Mouse (Mus musculus) hindbrain, embryonic 15.5 days (tissue): ENCODE results near the gene Ptger2. TPM values are rescaled to one million over a fixed set of nuclear protein-coding genes. Genes with fewer than 3 reads are reported as not detected.

Experiments used
- ATAC-seq: fragments of 200-750 bp; cut with Nextera tagmentation; 2 replicates; pipeline ENCODE4 v1.8.0; 2017; ENCODE audit warnings: low read depth, moderate number of reproducible peaks, moderate TSS enrichment; ENCODE audit not compliant: low FRiP score
- H3K27ac ChIP-seq: fragments of 300-500 bp; sonication (generic); replicated peaks from 2 replicates; pipeline ENCODE4 v1.5.1; 2015; ENCODE audit warnings: mild to moderate bottlenecking, inconsistent platforms
- H3K27me3 ChIP-seq: fragments of 300-500 bp; sonication (generic); 2 replicates; pipeline ENCODE4 v1.6.1; 2015; ENCODE audit warnings: control low read depth, inconsistent platforms
- H3K36me3 ChIP-seq: fragments of 300-500 bp; sonication (generic); 2 replicates; pipeline ENCODE4 v1.6.1; 2015; ENCODE audit warnings: control low read depth, inconsistent platforms
- H3K4me1 ChIP-seq: fragments of 300-500 bp; sonication (generic); replicated peaks from 2 replicates; pipeline ENCODE4 v1.6.1; 2015; ENCODE audit warnings: control low read depth, inconsistent platforms
- H3K4me2 ChIP-seq: fragments of 300-500 bp; sonication (generic); 2 replicates; pipeline ENCODE4 v1.6.1; 2015; ENCODE audit warnings: moderate library complexity, mild to moderate bottlenecking, inconsistent platforms
- H3K4me3 ChIP-seq: fragments of 300-500 bp; sonication (generic); 2 replicates; pipeline ENCODE4 v1.5.1; 2015; ENCODE audit warnings: mild to moderate bottlenecking, inconsistent platforms
- H3K9ac ChIP-seq: fragments of 300-500 bp; sonication (generic); 2 replicates; pipeline ENCODE4 v1.6.1; 2015; ENCODE audit warnings: inconsistent platforms
- H3K9me3 ChIP-seq: fragments of 300-500 bp; sonication (generic); 2 replicates; pipeline ENCODE4 v1.6.1; 2016; ENCODE audit warnings: control low read depth, inconsistent platforms
- WGBS: fragments of 180-500 bp; shearing (Covaris S2); methylation state at CpG from one replicate; pipeline ENCODE4 v1.1.7; 2015; 5-methylcytosine and 5-hydroxymethylcytosine counted together
- polyA plus RNA-seq: library from polyadenylated mRNA; unstranded; fragments of >200 nt; fragmentation: Nextera tagmentation; extraction: Ambion mirVana; gene quantifications from 2 replicates; pipeline ENCODE4 v1.2.1, GENCODE M21; 2015

Gene Ptger2
- polyA plus RNA-seq, 1 experiment from 2014 or later = 1.4 TPM

GRCm38 (mm10) chr14:45005698-45006283 lies 17.8 kb downstream of the Ptger2 start:
- H3K4me1 ChIP-seq = no peaks in the 10 kb centered on the region
- H3K27ac ChIP-seq = no peak overlapping the region
- H3K36me3 ChIP-seq = no peaks in the 10 kb centered on the region
- no peak overlapping the region for H3K4me2 ChIP-seq
- no peak for ATAC-seq
- H3K4me3 ChIP-seq = no peak overlapping the region
- no peak overlapping the region for H3K9ac ChIP-seq
- H3K27me3 ChIP-seq = no peaks in the 10 kb centered on the region
- no peaks in the 10 kb centered on the region for H3K9me3 ChIP-seq
- WGBS = 93% methylated on average over 4 of the region's 4 CpGs

GRCm38 (mm10) chr14:45009242-45009641 lies 21.2 kb downstream of the Ptger2 start:
- Histone ChIP-seq H3K27ac (no peak overlapping the region), H3K9ac (no peak overlapping the region), H3K27me3 (no peaks in the 10 kb centered on the region), H3K9me3 (no peaks in the 10 kb centered on the region), H3K4me2 (no peak overlapping the region), H3K4me1 (no peaks in the 10 kb centered on the region), H3K36me3 (no peaks in the 10 kb centered on the region), H3K4me3 (no peak overlapping the region)
- no peak for ATAC-seq
- WGBS = 96% methylated on average over 1 of the region's 1 CpGs

GRCm38 (mm10) chr14:45011260-45011659 lies 23.3 kb downstream of the Ptger2 start:
- no peaks in the 10 kb centered on the region for H3K36me3 ChIP-seq
- H3K9me3 ChIP-seq = no peaks in the 10 kb centered on the region

GRCm38 (mm10) chr14:45011671-45012070 lies 23.7 kb downstream of the Ptger2 start:
- Histone ChIP-seq H3K9ac (no peak overlapping the region), H3K4me2 (no peak overlapping the region), H3K36me3 (no peaks in the 10 kb centered on the region), H3K27me3 (no peaks in the 10 kb centered on the region), H3K9me3 (no peaks in the 10 kb centered on the region), H3K4me1 (no peaks in the 10 kb centered on the region), H3K4me3 (no peak overlapping the region), H3K27ac (no peak overlapping the region)
- ATAC-seq = no peak
- 93% methylated on average over 6 of the region's 6 CpGs for WGBS

More at GRCm38 (mm10) chr14:45011260-45011659, 23.3 kb downstream of the Ptger2 start:
- no peak overlapping the region for H3K4me2 ChIP-seq
- no peak for ATAC-seq
- no peaks in the 10 kb centered on the region for H3K27me3 ChIP-seq
- no peak overlapping the region for H3K27ac ChIP-seq
- WGBS = 86% methylated on average over 2 of the region's 2 CpGs
- no peak overlapping the region for H3K4me3 ChIP-seq
- H3K9ac ChIP-seq = no peak overlapping the region
- no peaks in the 10 kb centered on the region for H3K4me1 ChIP-seq

GRCm38 (mm10) chr14:45021551-45021950 lies 33.6 kb downstream of the Ptger2 start:
- Histone ChIP-seq H3K27me3 (no peaks in the 10 kb centered on the region), H3K9ac (no peak overlapping the region), H3K27ac (no peak overlapping the region), H3K9me3 (no peaks in the 10 kb centered on the region), H3K36me3 (no peaks in the 10 kb centered on the region), H3K4me3 (no peak overlapping the region), H3K4me1 (no peaks in the 10 kb centered on the region), H3K4me2 (no peak overlapping the region)
- WGBS = 87% methylated on average over 3 of the region's 3 CpGs
- no peak for ATAC-seq

GRCm38 (mm10) chr14:45034293-45034692 lies 46.3 kb downstream of the Ptger2 start:
- Histone ChIP-seq H3K27ac (no peak overlapping the region), H3K4me2 (no peak overlapping the region), H3K4me1 (no peaks in the 10 kb centered on the region), H3K4me3 (no peak overlapping the region), H3K9ac (no peak overlapping the region), H3K9me3 (no peaks in the 10 kb centered on the region), H3K27me3 (no peaks in the 10 kb centered on the region), H3K36me3 (no peaks in the 10 kb centered on the region)
- ATAC-seq = no peak
- 83% methylated on average over 3 of the region's 3 CpGs for WGBS

GRCm38 (mm10) chr14:45036579-45036978 lies 48.6 kb downstream of the Ptger2 start:
- H3K4me1 ChIP-seq = no peaks in the 10 kb centered on the region
- ATAC-seq = no peak
- no peak overlapping the region for H3K9ac ChIP-seq
- 89% methylated on average over 1 of the region's 1 CpGs for WGBS
- H3K27me3 ChIP-seq = no peaks in the 10 kb centered on the region
- no peaks in the 10 kb centered on the region for H3K36me3 ChIP-seq
- H3K4me2 ChIP-seq = no peak overlapping the region
- H3K27ac ChIP-seq = no peak overlapping the region
- H3K9me3 ChIP-seq = no peaks in the 10 kb centered on the region
- H3K4me3 ChIP-seq = no peak overlapping the region

- Histone ChIP-seq H3K27me3 (no peaks in the 10 kb centered on the region), H3K4me1 (no peaks in the 10 kb centered on the region), H3K9ac (no peak overlapping the region), H3K27ac (no peak overlapping the region), H3K4me2 (no peak overlapping the region), H3K4me3 (no peak overlapping the region), H3K36me3 (no peaks in the 10 kb centered on the region), H3K9me3 (no peaks in the 10 kb centered on the region)
- no peak for ATAC-seq
- whole genome bisulfite sequencing = 90% methylated on average over 7 of the region's 7 CpGs
Observed at GRCm38 (mm10) chr14:45038052-45038451, 50.1 kb downstream of the Ptger2 start.

GRCm38 (mm10) chr14:45040851-45041475 lies 53.0 kb downstream of the Ptger2 start:
- H3K9ac ChIP-seq = no peak overlapping the region
- no peak for ATAC-seq
- no peak overlapping the region for H3K4me3 ChIP-seq
- H3K9me3 ChIP-seq = no peaks in the 10 kb centered on the region
- no peak overlapping the region for H3K27ac ChIP-seq
- 93% methylated on average over 5 of the region's 5 CpGs for WGBS
- H3K36me3 ChIP-seq = no peaks in the 10 kb centered on the region
- no peak overlapping the region for H3K4me2 ChIP-seq
- H3K27me3 ChIP-seq = no peaks in the 10 kb centered on the region
- H3K4me1 ChIP-seq = no peaks in the 10 kb centered on the region

GRCm38 (mm10) chr14:45048128-45048527 lies 60.1 kb downstream of the Ptger2 start:
- Histone ChIP-seq H3K4me1 (no peaks in the 10 kb centered on the region), H3K4me2 (no peak overlapping the region), H3K27ac (no peak overlapping the region), H3K9ac (no peak overlapping the region), H3K27me3 (no peaks in the 10 kb centered on the region), H3K9me3 (no peaks in the 10 kb centered on the region), H3K4me3 (no peak overlapping the region), H3K36me3 (no peaks in the 10 kb centered on the region)
- no peak for ATAC-seq
- WGBS = 83% methylated on average over 2 of the region's 2 CpGs

GRCm38 (mm10) chr14:45049689-45050418 lies 61.9 kb downstream of the Ptger2 start:
- no peaks in the 10 kb centered on the region for H3K4me1 ChIP-seq
- H3K27me3 ChIP-seq = no peaks in the 10 kb centered on the region
- no peak overlapping the region for H3K4me3 ChIP-seq
- no peak overlapping the region for H3K27ac ChIP-seq
- ATAC-seq = no peak
- no peaks in the 10 kb centered on the region for H3K9me3 ChIP-seq
- 86% methylated on average over 7 of the region's 7 CpGs for WGBS
- no peaks in the 10 kb centered on the region for H3K36me3 ChIP-seq
- no peak overlapping the region for H3K4me2 ChIP-seq
- H3K9ac ChIP-seq = no peak overlapping the region

- Histone ChIP-seq H3K9me3 (no peaks in the 10 kb centered on the region), H3K4me2 (no peak overlapping the region), H3K4me1 (no peaks in the 10 kb centered on the region), H3K27me3 (no peaks in the 10 kb centered on the region), H3K36me3 (no peaks in the 10 kb centered on the region), H3K9ac (no peak overlapping the region), H3K27ac (no peak overlapping the region), H3K4me3 (no peak overlapping the region)
- WGBS = 72% methylated on average over 1 of the region's 1 CpGs
- ATAC-seq = no peak
Observed at GRCm38 (mm10) chr14:45050419-45050776, 62.4 kb downstream of the Ptger2 start.
